Mouse (Mus musculus): ENCODE results near the gene Gm6763. TPM values are rescaled to one million over a fixed set of nuclear protein-coding genes. Genes with fewer than 3 reads are reported as not detected.
"Not testable (repeated sequence)": the region's sequence is repeated elsewhere in the genome, so short reads cannot be mapped to it uniquely, and the experiment has no call there.

Gm6763 gene
- polyA plus RNA-seq (2016; fragmentation: Nextera tagmentation; extraction: Ambion mirVana) = not detected in 2 replicates

GRCm38 (mm10) chr10:104151197-104151596 is at the start of gene Gm6763:
TSS of gene Gm6763 (plus strand) at chr10:104151497.
- H3K4me1 ChIP-seq; DNase-seq (ENCODE audit: low spot score); H3K27ac ChIP-seq; H3K27me3 ChIP-seq (ENCODE audit: insufficient read depth, poor library complexity, severe bottlenecking); H3K36me3 ChIP-seq; H3K4me3 ChIP-seq; H3K9me3 ChIP-seq: not testable (repeated sequence)
- no CpG with 5 or more reads among the region's 3 CpGs for WGBS

GRCm38 (mm10) chr10:104110044-104110443 is 41.3 kb upstream of the Gm6763 start:
- no peaks in the 10 kb centered on the region for H3K9me3 ChIP-seq
- H3K4me1 ChIP-seq = no peaks in the 10 kb centered on the region
- H3K4me3 ChIP-seq = no peak overlapping the region
- H3K27me3 ChIP-seq (ENCODE audit: insufficient read depth, poor library complexity, severe bottlenecking) = no peaks in the 10 kb centered on the region
- H3K36me3 ChIP-seq = no peaks in the 10 kb centered on the region
- no peak overlapping the region for H3K27ac ChIP-seq
- no peak for DNase-seq (ENCODE audit: low spot score)
- WGBS = 66% methylated on average over 3 of the region's 3 CpGs

- H3K27ac ChIP-seq = no peak overlapping the region
- 51% methylated on average over 2 of the region's 2 CpGs for WGBS
- H3K4me1 ChIP-seq = 0 out of 2 replicates have a peak, but pooled peaks cover 3% of the 10 kb centered on the region
- DNase-seq (ENCODE audit: low spot score) = no peak
- no peak overlapping the region for H3K4me3 ChIP-seq
- no peaks in the 10 kb centered on the region for H3K9me3 ChIP-seq
- no peaks in the 10 kb centered on the region for H3K27me3 ChIP-seq (ENCODE audit: insufficient read depth, poor library complexity, severe bottlenecking)
- H3K36me3 ChIP-seq = no peaks in the 10 kb centered on the region
These were observed 33.0 kb upstream of the Gm6763 start for GRCm38 (mm10) chr10:104118312-104118711.

- not testable (repeated sequence) for H3K4me1 ChIP-seq; H3K9me3 ChIP-seq; H3K27ac ChIP-seq; H3K36me3 ChIP-seq; H3K27me3 ChIP-seq (ENCODE audit: insufficient read depth, poor library complexity, severe bottlenecking); DNase-seq (ENCODE audit: low spot score); H3K4me3 ChIP-seq
- no CpG with 5 or more reads among the region's 3 CpGs for WGBS
These were observed 8.6 kb upstream of the Gm6763 start, which contains the start of gene Gm21293 for GRCm38 (mm10) chr10:104142687-104143086. TSS of gene Gm21293 (plus strand) at chr10:104142987.

- not testable (repeated sequence) for H3K27ac ChIP-seq; H3K4me3 ChIP-seq; H3K36me3 ChIP-seq; H3K9me3 ChIP-seq; H3K27me3 ChIP-seq (ENCODE audit: insufficient read depth, poor library complexity, severe bottlenecking); DNase-seq (ENCODE audit: low spot score); H3K4me1 ChIP-seq
- no CpG with 5 or more reads among the region's 3 CpGs for WGBS
These were observed 8.4 kb downstream of the Gm6763 start, which contains the start of gene Gm8764 for GRCm38 (mm10) chr10:104159706-104160105. TSS of gene Gm8764 (plus strand) at chr10:104160006.

- not testable (repeated sequence) for H3K4me3 ChIP-seq; H3K27ac ChIP-seq; H3K9me3 ChIP-seq; DNase-seq (ENCODE audit: low spot score); H3K36me3 ChIP-seq; H3K27me3 ChIP-seq (ENCODE audit: insufficient read depth, poor library complexity, severe bottlenecking); H3K4me1 ChIP-seq
- no CpG with 5 or more reads among the region's 3 CpGs for WGBS
These were observed 16.9 kb downstream of the Gm6763 start, which contains the start of gene Gm21304 for GRCm38 (mm10) chr10:104168215-104168614. TSS of gene Gm21304 (plus strand) at chr10:104168515.

- no CpG with 5 or more reads among the region's 3 CpGs for WGBS
These were observed 25.4 kb downstream of the Gm6763 start, which contains the start of gene Gm21312 for GRCm38 (mm10) chr10:104176724-104177123. TSS of gene Gm21312 (plus strand) at chr10:104177024.

GRCm38 (mm10) chr10:104185233-104185632 is 33.9 kb downstream of the Gm6763 start, which contains the start of gene Gm20765:
TSS of gene Gm20765 (plus strand) at chr10:104185533.
- DNase-seq (ENCODE audit: low spot score); H3K27ac ChIP-seq; H3K36me3 ChIP-seq; H3K4me3 ChIP-seq; H3K27me3 ChIP-seq (ENCODE audit: insufficient read depth, poor library complexity, severe bottlenecking); H3K4me1 ChIP-seq; H3K9me3 ChIP-seq: not testable (repeated sequence)
- WGBS = no CpG with 5 or more reads among the region's 3 CpGs

More at GRCm38 (mm10) chr10:104176724-104177123, 25.4 kb downstream of the Gm6763 start, which contains the start of gene Gm21312:
- not testable (repeated sequence) for H3K27ac ChIP-seq; DNase-seq (ENCODE audit: low spot score); H3K4me3 ChIP-seq; H3K36me3 ChIP-seq; H3K9me3 ChIP-seq; H3K27me3 ChIP-seq (ENCODE audit: insufficient read depth, poor library complexity, severe bottlenecking); H3K4me1 ChIP-seq

GRCm38 (mm10) chr10:104193742-104194141 is 42.4 kb downstream of the Gm6763 start, which contains the start of gene Gm4340:
TSS of gene Gm4340 (plus strand) at chr10:104194042.
- H3K36me3 ChIP-seq; H3K27me3 ChIP-seq (ENCODE audit: insufficient read depth, poor library complexity, severe bottlenecking); DNase-seq (ENCODE audit: low spot score); H3K27ac ChIP-seq; H3K4me1 ChIP-seq; H3K9me3 ChIP-seq; H3K4me3 ChIP-seq: not testable (repeated sequence)
- no CpG with 5 or more reads among the region's 3 CpGs for WGBS

Other genes with a start within 250 kb of the Gm6763 start
- not detected in 2 replicates for gene Gm21293, start 8.5 kb upstream of the Gm6763 start, polyA plus RNA-seq (2016; fragmentation: Nextera tagmentation; extraction: Ambion mirVana)
- gene Gm8764, start 8.5 kb downstream of the Gm6763 start, polyA plus RNA-seq (2016; fragmentation: Nextera tagmentation; extraction: Ambion mirVana) = not detected in 2 replicates
- not detected in 2 replicates for gene Gm21304, start 17.0 kb downstream of the Gm6763 start, polyA plus RNA-seq (2016; fragmentation: Nextera tagmentation; extraction: Ambion mirVana)
- gene Gm21312, start 25.5 kb downstream of the Gm6763 start, polyA plus RNA-seq (2016; fragmentation: Nextera tagmentation; extraction: Ambion mirVana) = not detected in 2 replicates
- not detected in 2 replicates for gene Gm20765, start 34.0 kb downstream of the Gm6763 start, polyA plus RNA-seq (2016; fragmentation: Nextera tagmentation; extraction: Ambion mirVana)
- not detected in 2 replicates for gene Gm4340, start 42.5 kb downstream of the Gm6763 start, polyA plus RNA-seq (2016; fragmentation: Nextera tagmentation; extraction: Ambion mirVana)